Mouse (Mus musculus) liver, embryonic 11.5 days (tissue): ENCODE data around the gene Col12a1. TPM values are rescaled to one million over a fixed set of nuclear protein-coding genes. Genes with fewer than 3 reads are reported as not detected.
A peak's percentile ranks its signal among the peaks of the same experiment; 100 is the strongest.

Experiments
- ATAC-seq: fragments of 200-750 bp; cut with Nextera tagmentation; replicated peaks from 2 replicates; pipeline ENCODE4 v1.8.0; 2017; ENCODE audit warnings: moderate number of reproducible peaks, mild to moderate bottlenecking, moderate TSS enrichment, moderate library complexity; ENCODE audit not compliant: low FRiP score
- DNase-seq: peaks from one replicate; pipeline ENCODE4 v3.0.0-alpha.2; 2017; ENCODE audit warnings: low spot score
- H3K27ac ChIP-seq: fragments of 300-500 bp; sonication (generic); 2 replicates; pipeline ENCODE4 v1.5.1; 2014; ENCODE audit warnings: mild to moderate bottlenecking, low read depth, low read length, control low read depth
- H3K27me3 ChIP-seq: fragments of 300-500 bp; sonication (generic); replicated peaks from 2 replicates; pipeline ENCODE4 v1.6.1; 2014; ENCODE audit warnings: low read length, mixed read lengths; ENCODE audit not compliant: control insufficient read depth, insufficient read depth
- H3K36me3 ChIP-seq: fragments of 300-500 bp; sonication (generic); 2 replicates; pipeline ENCODE4 v1.6.1; 2014; ENCODE audit warnings: mild to moderate bottlenecking, low read length, moderate library complexity, mixed read lengths; ENCODE audit not compliant: control insufficient read depth, insufficient read depth
- H3K4me1 ChIP-seq: fragments of 300-500 bp; sonication (generic); replicated peaks from 2 replicates; pipeline ENCODE4 v1.6.1; 2014; ENCODE audit warnings: low read length, mixed read lengths; ENCODE audit not compliant: control insufficient read depth, insufficient read depth
- H3K4me2 ChIP-seq: fragments of 300-500 bp; sonication (generic); 2 replicates; pipeline ENCODE4 v1.6.1; 2014; ENCODE audit warnings: mild to moderate bottlenecking, control low read depth, moderate library complexity
- H3K4me3 ChIP-seq: fragments of 300-500 bp; sonication (generic); 2 replicates; pipeline ENCODE4 v1.5.1; 2014; ENCODE audit warnings: low read depth, low read length, control low read depth
- H3K9ac ChIP-seq: fragments of 300-500 bp; sonication (generic); 2 replicates; pipeline ENCODE4 v1.6.1; 2014; ENCODE audit warnings: low read depth, low read length, control low read depth
- H3K9me3 ChIP-seq: fragments of 300-500 bp; sonication (generic); 2 replicates; pipeline ENCODE4 v1.6.1; 2016; ENCODE audit warnings: low read length, inconsistent platforms, mixed read lengths; ENCODE audit not compliant: control insufficient read depth
- WGBS: fragments of 180-500 bp; shearing (Covaris S2); extraction: QIAGEN DNeasy Blood & Tissue Kit; methylation state at CpG from one replicate; pipeline ENCODE4 v1.1.7; 2014; 5-methylcytosine and 5-hydroxymethylcytosine counted together
- polyA plus RNA-seq: library from polyadenylated mRNA; unstranded; fragments of >200 nt; fragmentation: Nextera tagmentation; extraction: Ambion mirVana; gene quantifications from 2 replicates; pipeline ENCODE4 v1.2.1, GENCODE M21; 2014

The Col12a1 gene
- polyA plus RNA-seq, 1 experiment from 2014 or later = 4.2 TPM

DNA sequence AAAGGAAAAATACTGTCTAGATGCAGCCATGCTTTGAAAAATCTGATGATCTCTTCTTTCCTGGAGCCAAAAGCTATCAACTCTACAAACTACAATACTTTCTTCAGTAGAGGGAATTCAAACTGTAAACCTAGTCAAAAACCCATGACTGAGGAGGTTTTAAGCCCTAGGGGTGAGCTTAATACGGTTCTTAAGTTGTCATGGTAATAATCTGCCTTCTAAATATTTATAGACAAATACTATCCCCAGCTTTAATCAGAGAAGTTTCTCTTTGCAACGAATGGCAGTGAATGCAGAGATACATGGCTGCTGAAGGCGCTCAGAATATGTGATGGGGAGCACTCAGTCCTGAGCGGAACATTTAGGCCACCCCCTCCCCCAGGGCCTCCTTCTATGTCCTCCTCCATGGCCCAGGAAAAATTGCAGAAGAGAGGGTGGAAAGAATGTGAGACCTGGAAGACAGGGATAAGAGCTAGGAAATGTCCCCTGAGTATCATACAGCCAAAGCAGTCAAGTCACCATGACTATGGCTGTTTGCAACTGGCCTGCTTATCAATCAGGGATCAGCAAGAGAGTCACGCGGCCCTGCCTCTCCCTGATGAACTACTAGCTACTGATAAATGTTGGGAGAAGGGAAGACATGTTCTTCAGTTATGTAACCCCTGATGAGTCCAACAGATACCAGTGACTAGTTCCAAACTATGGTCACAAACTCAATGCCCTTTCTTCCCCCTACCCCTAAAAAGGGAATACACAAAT lies 99.6 kb downstream of the Col12a1 start:
- Histone ChIP-seq H3K4me3 (no peak overlapping the region), H3K27ac (no peak overlapping the region), H3K9ac (no peak overlapping the region), H3K9me3 (no peaks in the 10 kb centered on the region), H3K36me3 (no peaks in the 10 kb centered on the region), H3K4me1 (no peaks in the 10 kb centered on the region), H3K27me3 (no peaks in the 10 kb centered on the region), H3K4me2 (no peak overlapping the region)
- WGBS = 71% methylated on average over 6 of the region's 6 CpGs
- no peak for DNase-seq
- ATAC-seq = peak; percentile 36; the same call in 1 of the 2 replicates

DNA sequence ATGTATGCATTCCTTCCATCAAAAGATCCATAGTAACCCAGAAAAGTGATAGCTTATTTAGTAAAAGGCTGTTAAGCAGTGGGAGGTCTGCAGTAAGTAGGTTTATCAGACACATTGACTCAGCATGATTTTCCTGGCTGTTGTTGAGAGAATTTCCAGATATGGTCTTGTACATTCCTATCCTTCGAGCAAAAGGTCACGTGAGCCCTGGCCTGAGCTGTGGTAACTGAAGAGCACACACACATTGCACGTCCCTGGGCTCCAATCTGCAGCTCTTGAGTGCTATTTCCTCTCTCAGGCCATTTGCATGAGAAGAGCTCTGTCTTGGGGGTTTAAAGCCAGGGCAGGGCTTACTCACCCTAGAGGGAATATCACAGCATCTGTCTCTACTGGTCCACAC lies 101.3 kb downstream of the Col12a1 start:
- 18% methylated on average over 3 of the region's 3 CpGs for WGBS
- Histone ChIP-seq H3K27me3 (no peaks in the 10 kb centered on the region), H3K27ac (no peak overlapping the region), H3K9me3 (no peaks in the 10 kb centered on the region), H3K4me2 (no peak overlapping the region), H3K36me3 (no peaks in the 10 kb centered on the region), H3K9ac (no peak overlapping the region), H3K4me3 (no peak overlapping the region), H3K4me1 (no peaks in the 10 kb centered on the region)
- DNase-seq = no peak
- peak; percentile 41; the same call in 1 of the 2 replicates for ATAC-seq

DNA sequence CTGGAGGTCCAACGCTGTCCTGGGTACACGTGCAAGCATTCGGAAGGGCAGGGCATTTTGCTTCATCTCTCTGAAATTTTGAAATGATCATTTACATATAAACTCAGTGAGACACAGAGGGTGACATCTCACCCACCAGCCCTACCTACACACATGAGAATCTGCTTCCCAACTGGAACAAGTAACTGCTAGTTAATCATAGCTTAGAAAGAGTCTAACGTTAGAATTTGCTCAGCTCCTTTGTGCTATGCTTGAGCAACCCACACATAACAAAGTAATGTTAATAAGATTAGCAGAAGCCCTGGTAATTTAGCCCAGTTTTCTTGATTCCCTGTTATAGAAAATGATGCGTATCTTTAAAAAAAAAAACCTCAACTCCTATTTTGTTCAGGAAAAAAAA lies 102.6 kb downstream of the Col12a1 start:
- Histone ChIP-seq H3K9me3 (no peaks in the 10 kb centered on the region), H3K36me3 (no peaks in the 10 kb centered on the region), H3K9ac (no peak overlapping the region), H3K4me3 (no peak overlapping the region), H3K4me1 (no peaks in the 10 kb centered on the region), H3K4me2 (no peak overlapping the region), H3K27me3 (no peaks in the 10 kb centered on the region), H3K27ac (no peak overlapping the region)
- no peak for ATAC-seq
- 83% methylated on average over 5 of the region's 5 CpGs for WGBS
- no peak for DNase-seq

DNA sequence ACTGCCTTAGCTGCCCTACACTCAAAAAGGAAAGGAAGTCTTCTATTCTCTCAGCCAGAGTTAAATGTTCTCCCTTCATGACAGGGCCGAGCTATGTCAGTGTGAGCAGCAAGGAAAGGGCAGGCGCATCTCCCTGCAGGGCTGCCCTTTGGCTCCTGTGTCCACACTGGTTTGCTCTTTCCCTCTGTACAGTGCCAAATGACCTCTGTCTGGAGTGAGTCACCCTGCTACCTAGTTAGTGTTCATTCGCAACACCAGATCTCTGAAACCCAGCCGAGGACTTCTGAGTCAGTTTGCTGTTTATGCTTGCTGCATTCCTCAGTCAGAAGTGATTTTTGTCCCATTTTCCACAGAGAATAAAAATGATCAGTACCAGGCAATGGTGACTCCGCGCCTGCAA lies 108.3 kb downstream of the Col12a1 start:
- DNase-seq = no peak
- Histone ChIP-seq H3K27ac (no peak overlapping the region), H3K9ac (no peak overlapping the region), H3K4me2 (no peak overlapping the region), H3K9me3 (no peaks in the 10 kb centered on the region), H3K4me3 (no peak overlapping the region), H3K4me1 (no peaks in the 10 kb centered on the region), H3K27me3 (no peaks in the 10 kb centered on the region), H3K36me3 (no peaks in the 10 kb centered on the region)
- 78% methylated on average over 6 of the region's 6 CpGs for WGBS
- peak; percentile 71; the same call in 1 of the 2 replicates for ATAC-seq

DNA sequence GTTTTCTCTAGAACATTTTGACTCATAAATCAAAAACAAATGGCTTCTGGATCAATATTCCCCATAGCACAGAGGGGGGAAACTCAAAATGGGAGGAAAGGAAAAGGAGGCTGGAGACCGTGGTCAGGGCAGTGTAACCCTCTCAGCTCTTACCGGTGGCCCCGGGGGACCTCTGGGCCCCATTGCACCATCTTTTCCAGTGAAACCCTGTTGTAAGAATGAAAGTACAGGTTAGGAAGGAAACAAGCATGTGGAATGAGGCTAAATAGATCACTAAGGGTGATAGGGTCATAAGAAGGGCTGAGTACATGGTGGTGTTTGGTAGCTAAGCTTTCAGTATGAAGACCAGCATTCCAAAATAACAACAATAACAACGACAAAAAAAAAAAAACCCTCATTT lies 109.0 kb downstream of the Col12a1 start:
- DNase-seq (no peak), ATAC-seq (no peak)
- 78% methylated on average over 4 of the region's 4 CpGs for WGBS
- Histone ChIP-seq H3K36me3 (no peaks in the 10 kb centered on the region), H3K4me3 (no peak overlapping the region), H3K4me2 (no peak overlapping the region), H3K27me3 (no peaks in the 10 kb centered on the region), H3K4me1 (no peaks in the 10 kb centered on the region), H3K9ac (no peak overlapping the region), H3K9me3 (no peaks in the 10 kb centered on the region), H3K27ac (no peak overlapping the region)

DNA sequence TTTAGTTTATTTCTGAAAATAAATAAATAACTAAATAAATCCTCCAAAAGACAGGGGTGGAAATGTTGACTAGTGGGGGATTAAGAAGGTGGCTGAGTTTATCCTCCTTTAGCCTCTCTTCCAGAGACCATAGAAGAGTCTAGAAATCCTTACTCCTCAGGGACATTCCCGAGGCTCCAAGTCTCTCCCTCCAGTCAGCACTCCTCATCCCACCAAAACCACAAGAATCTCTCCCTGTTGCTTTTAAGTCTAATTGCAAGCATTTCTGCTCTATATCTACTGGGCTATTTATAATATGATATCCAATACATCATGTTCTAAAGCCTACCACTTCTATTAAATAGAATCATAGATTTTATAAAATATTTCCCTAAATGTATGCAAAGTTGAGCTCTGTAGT lies 109.8 kb downstream of the Col12a1 start:
- Histone ChIP-seq H3K9ac (no peak overlapping the region), H3K27ac (no peak overlapping the region), H3K9me3 (no peaks in the 10 kb centered on the region), H3K27me3 (no peaks in the 10 kb centered on the region), H3K36me3 (no peaks in the 10 kb centered on the region), H3K4me1 (no peaks in the 10 kb centered on the region), H3K4me2 (no peak overlapping the region), H3K4me3 (no peak overlapping the region)
- DNase-seq (no peak), ATAC-seq (no peak)
- WGBS = 59% methylated on average over 1 of the region's 1 CpGs

DNA sequence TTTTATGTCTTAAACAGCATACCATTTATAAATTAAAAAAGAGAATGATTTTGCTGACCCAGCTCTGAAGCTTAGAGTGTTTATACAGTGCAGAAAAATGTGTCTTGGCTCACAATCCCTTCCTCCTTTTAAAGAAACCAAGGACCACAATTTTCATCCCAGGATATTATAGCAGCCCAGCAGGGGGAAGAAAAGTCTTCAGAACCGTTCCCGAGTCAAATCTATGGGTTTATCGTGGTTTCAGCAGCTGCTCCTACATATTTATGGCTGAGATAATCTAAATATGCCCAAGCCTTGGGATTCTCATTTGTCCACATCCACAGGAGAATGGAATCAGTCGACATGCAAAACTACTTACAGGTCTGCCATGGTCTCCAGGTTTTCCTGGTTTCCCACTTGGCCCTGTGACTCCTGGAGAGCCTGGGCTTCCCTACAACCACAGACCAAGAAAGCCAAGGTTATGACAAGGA lies 110.5 kb downstream of the Col12a1 start:
- Histone ChIP-seq H3K9ac (no peak overlapping the region), H3K27me3 (no peaks in the 10 kb centered on the region), H3K4me2 (no peak overlapping the region), H3K4me1 (no peaks in the 10 kb centered on the region), H3K27ac (no peak overlapping the region), H3K9me3 (no peaks in the 10 kb centered on the region), H3K36me3 (no peaks in the 10 kb centered on the region), H3K4me3 (no peak overlapping the region)
- DNase-seq (no peak), ATAC-seq (no peak)
- 60% methylated on average over 4 of the region's 4 CpGs for WGBS

DNA sequence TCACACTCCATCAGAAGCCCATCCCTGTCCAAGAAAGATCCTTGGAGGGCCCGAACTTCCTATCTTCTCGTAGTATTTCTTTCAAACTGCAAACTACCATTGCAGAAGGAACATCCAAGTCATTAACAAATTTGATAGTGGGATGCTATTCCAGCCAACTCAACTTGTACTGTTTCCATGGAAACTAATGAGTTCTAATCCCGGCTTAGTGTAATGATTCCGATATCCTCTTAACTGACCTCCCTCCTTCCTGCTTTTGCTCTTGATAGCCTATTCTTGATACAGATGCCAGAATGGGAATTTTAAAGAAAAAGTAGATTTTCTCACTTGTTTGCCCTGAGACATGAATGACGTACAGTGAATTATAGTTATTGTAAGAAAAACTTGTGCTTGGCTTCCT lies 112.5 kb downstream of the Col12a1 start:
- no peaks in the 10 kb centered on the region for H3K4me1 ChIP-seq
- no peak overlapping the region for H3K4me3 ChIP-seq
- H3K27ac ChIP-seq = no peak overlapping the region
- ATAC-seq (no peak), DNase-seq (no peak)
- no peaks in the 10 kb centered on the region for H3K36me3 ChIP-seq
- no peak overlapping the region for H3K9ac ChIP-seq
- WGBS = 70% methylated on average over 5 of the region's 5 CpGs
- no peak overlapping the region for H3K4me2 ChIP-seq
- no peaks in the 10 kb centered on the region for H3K9me3 ChIP-seq
- no peaks in the 10 kb centered on the region for H3K27me3 ChIP-seq

DNA sequence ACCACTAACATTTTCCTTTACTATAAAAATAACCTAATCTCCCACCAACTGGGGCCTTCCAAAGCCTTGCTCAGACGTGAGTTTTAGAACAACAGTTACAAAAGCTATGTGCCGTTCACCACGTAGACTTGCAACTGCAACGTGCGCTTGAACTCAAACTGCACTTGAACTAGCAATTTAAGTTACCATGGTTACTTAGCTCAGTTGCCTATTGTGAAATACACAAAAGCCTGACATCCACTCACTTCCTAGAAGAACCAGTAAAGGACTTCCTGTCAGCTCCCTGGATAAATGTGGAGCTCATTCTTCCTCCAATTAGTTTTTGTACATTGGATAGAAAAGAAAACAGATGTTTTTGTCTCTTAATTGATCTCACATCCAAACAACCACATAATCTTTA lies 112.9 kb downstream of the Col12a1 start:
- Histone ChIP-seq H3K9ac (no peak overlapping the region), H3K4me2 (no peak overlapping the region), H3K4me1 (no peaks in the 10 kb centered on the region), H3K36me3 (no peaks in the 10 kb centered on the region), H3K4me3 (no peak overlapping the region), H3K27me3 (no peaks in the 10 kb centered on the region), H3K27ac (no peak overlapping the region), H3K9me3 (no peaks in the 10 kb centered on the region)
- WGBS = 77% methylated on average over 5 of the region's 5 CpGs
- no peak for DNase-seq
- no peak for ATAC-seq
